Mouse (Mus musculus) midbrain, embryonic 15.5 days (tissue): ENCODE measurements at regions not wholly inside any gene's neighbourhood (a gene's known extent, or its start where the extent isn't known, plus 50 kb on each side); places are given as distances from the start of the nearest gene placed in this dataset.
A peak's percentile ranks its signal among the peaks of the same experiment; 100 is the strongest.

Source experiments
- ATAC-seq: fragments of 200-750 bp; cut with Nextera tagmentation; replicated peaks from 2 replicates; pipeline ENCODE4 v1.8.0; 2017; ENCODE audit warnings: moderate TSS enrichment
- H3K27ac ChIP-seq: fragments of 300-500 bp; sonication (generic); 2 replicates; pipeline ENCODE4 v1.5.1; 2015; ENCODE audit warnings: mild to moderate bottlenecking, inconsistent platforms
- H3K27me3 ChIP-seq: fragments of 300-500 bp; sonication (generic); replicated peaks from 2 replicates; pipeline ENCODE4 v1.6.1; 2015; ENCODE audit warnings: inconsistent platforms
- H3K36me3 ChIP-seq: fragments of 300-500 bp; sonication (generic); replicated peaks from 2 replicates; pipeline ENCODE4 v1.6.1; 2015; ENCODE audit warnings: inconsistent platforms
- H3K4me1 ChIP-seq: fragments of 300-500 bp; sonication (generic); 2 replicates; pipeline ENCODE4 v1.6.1; 2015; ENCODE audit warnings: inconsistent platforms
- H3K4me2 ChIP-seq: fragments of 300-500 bp; sonication (generic); 2 replicates; pipeline ENCODE4 v1.6.1; 2015; ENCODE audit warnings: inconsistent platforms, mild to moderate bottlenecking, moderate library complexity
- H3K4me3 ChIP-seq: fragments of 300-500 bp; sonication (generic); 2 replicates; pipeline ENCODE4 v1.5.1; 2015; ENCODE audit warnings: mild to moderate bottlenecking, inconsistent platforms
- H3K9ac ChIP-seq: fragments of 300-500 bp; sonication (generic); 2 replicates; pipeline ENCODE4 v1.6.1; 2015; ENCODE audit warnings: mild to moderate bottlenecking, inconsistent platforms
- H3K9me3 ChIP-seq: fragments of 300-500 bp; sonication (generic); 2 replicates; pipeline ENCODE4 v1.6.1; 2016; ENCODE audit warnings: inconsistent platforms
- whole genome bisulfite sequencing: fragments of 180-500 bp; shearing (Covaris S2); methylation state at CpG from one replicate; pipeline ENCODE4 v1.1.7; 2015; ENCODE audit warnings: mixed read lengths; 5-methylcytosine and 5-hydroxymethylcytosine counted together

GRCm38 (mm10) chr2:108231054-108231453 lies 940.6 kb downstream of the Kcna4 start:
- 74% methylated on average over 4 of the region's 4 CpGs for WGBS
- Histone ChIP-seq H3K4me2 (no peak overlapping the region), H3K27ac (no peak overlapping the region), H3K4me1 (no peaks in the 10 kb centered on the region), H3K27me3 (no peaks in the 10 kb centered on the region), H3K4me3 (no peak overlapping the region), H3K36me3 (no peaks in the 10 kb centered on the region), H3K9me3 (no peaks in the 10 kb centered on the region), H3K9ac (no peak overlapping the region)
- no peak for ATAC-seq

DNA sequence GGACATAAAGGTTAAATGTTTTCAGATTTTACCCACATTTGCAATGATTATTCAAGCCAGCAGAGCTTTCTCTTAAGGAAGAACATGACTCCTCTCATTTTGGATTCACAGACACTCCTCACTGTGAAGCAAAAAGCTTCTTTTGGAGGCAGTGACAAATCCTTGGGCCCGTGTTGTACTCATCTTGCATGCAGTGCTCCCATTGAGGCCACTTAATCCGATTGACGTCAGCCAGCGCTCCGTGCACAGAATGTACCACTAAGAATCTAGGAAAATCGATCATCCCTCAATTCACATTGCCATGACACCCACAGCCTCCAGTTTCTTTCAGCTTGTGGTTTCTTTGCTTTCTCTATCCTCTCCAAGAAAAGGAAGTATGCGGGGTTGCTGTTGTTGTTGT lies 941.5 kb downstream of the Kcna4 start:
- Histone ChIP-seq H3K4me1 (no peaks in the 10 kb centered on the region), H3K4me2 (0 out of 2 replicates have a peak overlapping the region, but pooled peaks have one; percentile 13), H3K9ac (no peak overlapping the region), H3K27ac (no peak overlapping the region), H3K36me3 (no peaks in the 10 kb centered on the region), H3K4me3 (no peak overlapping the region), H3K9me3 (no peaks in the 10 kb centered on the region), H3K27me3 (no peaks in the 10 kb centered on the region)
- peak; percentile 77 for ATAC-seq
- WGBS: 25% methylated on average over 7 of the region's 7 CpGs

GRCm38 (mm10) chr2:108236286-108236988 lies 946.0 kb downstream of the Kcna4 start:
- Histone ChIP-seq H3K9me3 (no peaks in the 10 kb centered on the region), H3K27ac (no peak overlapping the region), H3K9ac (no peak overlapping the region), H3K27me3 (no peaks in the 10 kb centered on the region), H3K4me1 (no peaks in the 10 kb centered on the region), H3K4me3 (no peak overlapping the region), H3K36me3 (no peaks in the 10 kb centered on the region), H3K4me2 (no peak overlapping the region)
- 74% methylated on average over 9 of the region's 9 CpGs for WGBS
- no peak for ATAC-seq
